Mouse (Mus musculus) testis, adult 2 months (tissue): Measurements from ENCODE around the gene Rad9b. TPM values are rescaled to one million over a fixed set of nuclear protein-coding genes. Genes with fewer than 3 reads are reported as not detected.

Experiments used
- H3K27ac ChIP-seq: fragments of 200-500 bp; 2 replicates; pipeline ENCODE4 v1.5.1; 2012; ENCODE audit warnings: low read depth, low read length; ENCODE audit not compliant: control insufficient read depth, insufficient read depth
- H3K27me3 ChIP-seq: fragments of 200-500 bp; 2 replicates; pipeline ENCODE4 v1.6.1; 2012; ENCODE audit warnings: mild to moderate bottlenecking, low read length, moderate library complexity; ENCODE audit not compliant: control insufficient read depth, insufficient read depth
- H3K36me3 ChIP-seq: fragments of 200-500 bp; 2 replicates; pipeline ENCODE4 v1.6.1; 2012; ENCODE audit warnings: mild to moderate bottlenecking, low read length; ENCODE audit not compliant: control insufficient read depth, insufficient read depth
- H3K4me1 ChIP-seq: fragments of 200-500 bp; 2 replicates; pipeline ENCODE4 v1.6.1; 2012; ENCODE audit warnings: low read length; ENCODE audit not compliant: control insufficient read depth, insufficient read depth
- H3K4me3 ChIP-seq: fragments of 200-500 bp; 2 replicates; pipeline ENCODE4 v1.5.1; 2012; ENCODE audit warnings: low read depth, mild to moderate bottlenecking, low read length, moderate library complexity, mixed read lengths; ENCODE audit not compliant: control insufficient read depth
- CTCF ChIP-seq: fragments of 200-500 bp; IDR thresholded peaks from 2 replicates; pipeline ENCODE4 v1.5.1; 2012; ENCODE audit warnings: low read depth, mild to moderate bottlenecking, inconsistent platforms, low read length, moderate library complexity; ENCODE audit not compliant: control insufficient read depth, insufficient read depth, insufficient replicate concordance
- POLR2A ChIP-seq: fragments of 200-500 bp; IDR thresholded peaks from 2 replicates; pipeline ENCODE4 v1.6.1; 2012; ENCODE audit warnings: low read depth, mild to moderate bottlenecking, inconsistent platforms, low read length, moderate library complexity; ENCODE audit not compliant: control insufficient read depth
- polyA plus RNA-seq: library from polyadenylated mRNA; depleted of rRNA; stranded (reverse); fragments of >200 nt; gene quantifications from 2 replicates; pipeline ENCODE4 v1.2.3, GENCODE M21; 2012

Rad9b gene
- polyA plus RNA-seq, 1 experiment: 28.0 TPM

GRCm38 (mm10) chr5:122306536-122306935 lies 47.5 kb downstream of the Rad9b start:
- TF ChIP-seq CTCF (no peak), POLR2A (no peak)
- H3K4me1 ChIP-seq: peaks cover 4% of the 10 kb centered on the region
- peaks cover 1% of the 10 kb centered on the region for H3K36me3 ChIP-seq
- H3K4me3 ChIP-seq: no peak overlapping the region
- no peaks in the 10 kb centered on the region for H3K27me3 ChIP-seq
- no peak overlapping the region for H3K27ac ChIP-seq

- Histone ChIP-seq H3K36me3 (no peaks in the 10 kb centered on the region), H3K27ac (no peak overlapping the region), H3K27me3 (no peaks in the 10 kb centered on the region), H3K4me1 (peaks cover 4% of the 10 kb centered on the region), H3K4me3 (no peak overlapping the region)
- TF ChIP-seq CTCF (no peak), POLR2A (no peak)
These were observed 48.6 kb downstream of the Rad9b start for GRCm38 (mm10) chr5:122305472-122305871.

DNA sequence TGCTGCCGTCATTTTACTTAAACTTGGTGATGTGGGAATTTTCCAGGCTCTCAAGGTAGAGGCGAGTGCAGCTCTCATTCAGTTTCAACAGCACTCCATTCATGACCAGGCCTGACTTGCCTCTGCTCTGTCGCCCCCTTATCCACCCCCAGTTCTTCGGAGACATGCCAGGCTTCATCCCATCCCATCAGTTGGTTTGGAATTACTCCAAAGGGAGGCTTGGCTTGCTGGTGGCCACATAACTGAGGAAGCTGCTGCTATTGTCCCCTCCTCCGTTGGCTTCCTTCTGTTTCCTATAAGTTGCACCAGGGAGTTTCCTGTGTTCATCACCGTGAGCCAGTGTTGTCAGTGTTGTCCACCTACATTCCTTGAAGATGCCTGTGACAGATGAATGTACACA lies 49.5 kb downstream of the Rad9b start:
- Histone ChIP-seq H3K36me3 (no peaks in the 10 kb centered on the region), H3K27me3 (no peaks in the 10 kb centered on the region), H3K4me1 (peaks cover 4% of the 10 kb centered on the region), H3K4me3 (no peak overlapping the region), H3K27ac (no peak overlapping the region)
- TF ChIP-seq CTCF (no peak), POLR2A (no peak)

GRCm38 (mm10) chr5:122303937-122304336 lies 50.1 kb downstream of the Rad9b start:
- Histone ChIP-seq H3K4me3 (no peak overlapping the region), H3K27me3 (no peaks in the 10 kb centered on the region), H3K4me1 (peaks cover 4% of the 10 kb centered on the region), H3K27ac (no peak overlapping the region), H3K36me3 (no peaks in the 10 kb centered on the region)
- TF ChIP-seq CTCF (no peak), POLR2A (no peak)

DNA sequence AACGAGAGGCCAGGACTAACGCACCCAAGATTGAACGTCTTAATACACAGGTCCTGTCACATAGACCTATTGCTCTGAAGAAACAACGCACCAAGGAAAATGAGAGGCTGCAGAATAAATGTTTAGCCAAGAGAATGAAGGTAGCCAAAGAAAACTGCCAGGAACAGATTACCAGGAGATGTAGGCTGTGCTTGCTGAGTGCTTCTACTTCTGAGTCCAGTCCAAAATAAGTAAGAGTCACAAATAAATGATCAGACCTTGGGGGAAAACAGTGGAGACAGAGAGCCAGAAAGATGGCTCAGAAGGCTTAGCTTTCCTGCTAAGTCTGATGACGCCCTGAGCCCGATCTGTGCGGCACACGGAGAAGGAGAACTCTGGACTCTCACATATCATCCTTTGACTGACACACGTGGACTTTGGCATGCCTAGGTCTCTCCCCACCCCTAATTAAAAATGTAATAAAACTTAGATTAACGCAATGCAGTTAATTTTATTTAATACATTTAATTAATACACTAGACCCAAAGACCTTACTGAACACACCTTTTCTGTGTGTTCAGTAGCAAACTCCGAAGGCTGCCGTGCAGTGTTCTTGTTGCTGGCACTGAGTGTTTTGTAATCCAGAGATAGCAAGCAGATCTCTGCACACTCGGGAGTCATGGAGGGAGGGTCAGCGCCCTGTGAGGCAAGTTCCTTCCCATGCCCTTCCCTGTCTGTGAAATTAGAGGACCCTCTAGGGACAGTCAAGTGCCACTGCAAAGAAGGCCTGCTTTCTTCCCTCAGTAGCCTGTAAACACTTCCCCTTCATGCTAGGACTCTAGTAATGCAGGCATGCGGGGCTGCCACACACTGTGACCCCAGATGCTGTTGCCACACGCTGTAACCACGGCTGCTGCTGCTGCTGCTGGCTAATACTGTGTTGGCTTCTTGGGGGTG lies 51.0 kb downstream of the Rad9b start:
- H3K27ac ChIP-seq: no peak overlapping the region
- no peak for TF ChIP-seq CTCF
- TF ChIP-seq POLR2A: no peak
- H3K36me3 ChIP-seq: no peaks in the 10 kb centered on the region
- peak overlapping the region; percentile 15 for H3K4me3 ChIP-seq
- H3K27me3 ChIP-seq: no peaks in the 10 kb centered on the region
- peaks cover 4% of the 10 kb centered on the region for H3K4me1 ChIP-seq

GRCm38 (mm10) chr5:122300071-122300518 lies 53.9 kb downstream of the Rad9b start:
- Histone ChIP-seq H3K4me1 (peaks cover 4% of the 10 kb centered on the region), H3K36me3 (no peaks in the 10 kb centered on the region), H3K4me3 (no peak overlapping the region), H3K27ac (no peak overlapping the region), H3K27me3 (no peaks in the 10 kb centered on the region)
- no peak for TF ChIP-seq POLR2A
- no peak for TF ChIP-seq CTCF

DNA sequence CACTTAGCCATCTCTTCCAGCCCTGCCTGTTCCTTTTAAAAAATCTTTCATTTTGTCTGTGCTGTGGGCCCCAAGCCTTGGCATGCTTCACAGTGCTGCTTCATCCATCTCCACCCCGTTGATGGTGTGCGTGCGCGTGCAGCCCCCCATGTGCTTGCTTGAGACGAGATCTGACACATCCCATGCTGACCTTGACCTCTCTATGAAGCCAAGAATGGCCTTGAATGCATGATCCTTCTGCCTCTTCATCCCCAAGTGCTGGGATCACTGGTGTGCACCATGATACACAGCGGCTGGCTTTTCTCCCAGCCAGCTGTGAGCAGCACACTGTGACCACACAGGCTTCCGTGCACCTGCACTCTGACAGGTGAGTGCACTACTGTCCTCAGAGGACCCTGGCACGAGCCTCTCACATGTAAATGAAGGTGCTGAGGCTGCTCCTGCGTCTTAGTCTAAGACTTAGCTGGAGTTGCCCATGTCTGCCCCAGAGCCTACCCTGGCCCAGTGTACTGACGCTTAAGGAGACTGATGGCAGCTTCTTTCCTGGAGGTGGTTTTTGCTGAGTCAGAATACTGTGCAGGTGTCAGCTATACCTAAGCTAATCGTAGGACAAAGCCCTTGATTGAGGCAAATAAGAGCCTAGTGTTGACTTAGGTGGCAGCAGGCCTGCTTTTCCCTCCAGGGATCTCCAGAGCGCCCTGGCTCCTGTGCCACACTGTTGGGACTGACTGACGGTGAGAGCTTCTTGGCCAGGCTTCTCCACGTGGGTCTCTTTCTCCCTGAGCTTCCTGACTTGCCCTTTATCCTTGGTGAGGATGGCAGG lies 58.7 kb downstream of the Rad9b start:
- Histone ChIP-seq H3K4me1 (no peaks in the 10 kb centered on the region; the same call in 1 of the 2 replicates), H3K4me3 (no peak overlapping the region), H3K27ac (no peak overlapping the region), H3K27me3 (no peaks in the 10 kb centered on the region), H3K36me3 (no peaks in the 10 kb centered on the region)
- TF ChIP-seq CTCF (no peak), POLR2A (no peak)
